Mouse (Mus musculus): ENCODE data around the gene Gm49361.

DNA sequence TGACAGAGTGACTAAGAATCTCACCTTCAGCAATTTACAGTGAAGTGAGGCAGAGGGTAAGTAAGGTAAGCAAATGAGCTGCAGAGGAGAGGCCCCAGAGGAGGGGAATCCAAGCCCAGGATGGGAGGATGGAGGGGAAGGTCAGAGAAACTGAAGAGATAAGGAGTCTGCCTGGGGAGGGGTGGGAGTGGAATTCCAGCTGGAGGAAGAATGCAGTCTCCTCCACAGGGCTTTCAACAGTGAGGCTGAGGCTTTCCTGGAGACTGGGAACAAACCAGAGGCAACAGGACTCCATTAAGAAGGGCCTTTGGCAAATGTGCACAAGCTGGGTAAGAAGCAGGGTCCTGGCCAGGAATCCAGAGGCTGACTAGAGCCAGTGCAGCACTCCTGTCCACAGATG, 8.8 kb downstream of the Gm49361 start:
- TF ChIP-seq CTCF (conservative IDR thresholded peaks at IDR 0.05; ENCODE audit: low read length) = no peak
- no peak for TF ChIP-seq POU5F1 (IDR thresholded peaks at IDR 0.05; ENCODE audit: borderline replicate concordance, low read length)
